ENCODE assay signal across 17 mouse cellular contexts in genomic region chr2:132927298-132927697, GRCm38 (mm10). TPM values are rescaled to one million over a fixed set of nuclear protein-coding genes. Genes with fewer than 3 reads are reported as not detected.
"Had no signal": no experiment of that assay in that cellular context is flagged by ENCODE, and none has a peak within 500 bp of the region (broad histone marks: within the 10 kb centered on the region; RNA-seq: fewer than 3 reads in every experiment).

No protein-coding gene starts in this region.

- H3K36me3 ChIP-seq: limb, embryonic 10.5 days; liver, embryonic 12.5 days; midbrain, embryonic 15.5 days; neural tube, embryonic 13.5 days had no signal

- H3K27ac ChIP-seq: kidney, postnatal 0 days; layer of hippocampus, adult 2 months; limb, embryonic 10.5 days; liver, embryonic 12.5 days; midbrain, embryonic 15.5 days; neural tube, embryonic 13.5 days had no signal

- ATAC-seq: liver, embryonic 12.5 days; midbrain, embryonic 15.5 days had no signal

- H3K27me3 ChIP-seq: liver, embryonic 12.5 days; midbrain, embryonic 15.5 days; neural tube, embryonic 13.5 days had no signal

- H3K9me3 ChIP-seq: limb, embryonic 10.5 days; liver, embryonic 12.5 days; midbrain, embryonic 15.5 days; neural tube, embryonic 13.5 days had no signal

- H3K4me2 ChIP-seq: liver, embryonic 12.5 days; lung, embryonic 14.5 days; midbrain, embryonic 11.5 days; midbrain, embryonic 15.5 days; neural tube, embryonic 13.5 days had no signal

- H3K4me3 ChIP-seq: layer of hippocampus, adult 2 months; limb, embryonic 10.5 days; liver, embryonic 12.5 days; midbrain, embryonic 15.5 days; neural tube, embryonic 13.5 days had no signal

- DNase-seq: lung, embryonic 14.5 days; lung, postnatal 10 days; lung, postnatal 4 days; retina, postnatal 1 day; right cerebral cortex, postnatal 4 days; spleen, adult 18-20 months; thymus, adult 2 months; thymus, postnatal 36 days had no signal

- H3K4me1 ChIP-seq: limb, embryonic 10.5 days; liver, embryonic 12.5 days; midbrain, embryonic 15.5 days; neural tube, embryonic 13.5 days had no signal

- H3K9ac ChIP-seq: liver, embryonic 12.5 days; lung, embryonic 14.5 days; midbrain, embryonic 15.5 days; neural tube, embryonic 13.5 days had no signal

RNA-seq across cellular contexts. Expression of gene Fermt1, which starts 18.4 kb away (rescaled TPM):
- total RNA-seq: megakaryocyte, adult 5-6 weeks had no signal
- polyA plus RNA-seq: midbrain, embryonic 15.5 days; neural tube, embryonic 13.5 days; testis, adult 2 months had no signal
